Mouse (Mus musculus) retina, postnatal 7 days (tissue): ENCODE data around the gene Rapgef2.

ENCODE experiments used
- DNase-seq: peaks from one replicate; pipeline ENCODE4 v3.0.0-alpha.2; 2012; ENCODE audit warnings: low read depth, low spot score

Gene Rapgef2

DNA sequence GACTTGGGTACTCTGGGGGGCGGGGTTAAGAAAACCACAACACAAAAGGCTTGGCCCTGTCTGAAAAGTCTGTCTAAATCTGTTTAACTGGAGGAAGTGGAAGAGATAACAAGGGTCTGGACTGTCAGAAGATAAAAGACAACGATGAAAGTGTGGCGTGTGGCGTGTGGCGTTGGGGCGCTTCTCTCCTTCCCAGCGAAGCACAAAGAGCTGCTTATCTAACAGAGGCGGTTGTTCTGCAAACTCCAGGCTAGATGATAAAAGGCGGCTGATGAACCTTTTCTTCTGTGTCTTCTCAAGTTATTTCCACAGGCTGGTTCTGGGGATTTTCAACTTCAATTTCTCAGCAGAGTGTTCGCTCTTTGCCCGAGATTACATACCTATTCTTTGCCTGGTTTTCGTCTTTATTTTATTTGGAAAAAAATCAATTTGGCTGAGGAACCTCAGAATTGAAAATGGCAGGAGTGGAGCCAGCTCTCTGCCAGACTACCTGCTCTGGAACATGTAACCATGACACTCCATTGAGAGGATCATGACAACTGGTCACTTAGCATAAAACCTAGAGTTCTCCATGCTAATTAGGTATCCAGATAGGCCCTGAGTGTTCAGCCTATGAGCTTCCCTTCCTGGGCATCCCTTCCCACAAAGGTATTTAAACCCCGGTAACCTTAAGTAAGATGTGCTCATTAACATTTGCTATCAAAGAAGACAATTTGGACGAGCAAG, 258.0 kb downstream of the Rapgef2 start:
- DNase-seq = no peak

DNA sequence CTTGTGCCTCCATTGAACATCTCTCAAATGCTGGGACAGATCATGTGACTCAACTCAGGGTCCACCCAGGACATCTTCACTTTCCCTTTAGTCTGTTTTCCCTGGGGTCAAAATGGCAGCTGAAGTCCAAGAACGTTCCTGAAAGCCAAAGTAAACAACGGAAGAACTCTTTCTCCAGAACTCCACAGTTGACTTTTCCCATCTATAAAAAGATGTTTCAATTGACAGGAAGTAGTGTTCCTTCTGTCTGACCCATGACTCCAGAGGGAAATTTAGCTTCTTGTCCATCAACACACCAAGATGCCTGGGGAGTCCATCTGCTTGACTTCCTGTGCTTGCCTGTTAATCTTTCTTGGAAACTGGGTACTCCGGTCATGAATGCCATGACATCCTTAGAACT, 260.3 kb downstream of the Rapgef2 start:
- no peak for DNase-seq

DNA sequence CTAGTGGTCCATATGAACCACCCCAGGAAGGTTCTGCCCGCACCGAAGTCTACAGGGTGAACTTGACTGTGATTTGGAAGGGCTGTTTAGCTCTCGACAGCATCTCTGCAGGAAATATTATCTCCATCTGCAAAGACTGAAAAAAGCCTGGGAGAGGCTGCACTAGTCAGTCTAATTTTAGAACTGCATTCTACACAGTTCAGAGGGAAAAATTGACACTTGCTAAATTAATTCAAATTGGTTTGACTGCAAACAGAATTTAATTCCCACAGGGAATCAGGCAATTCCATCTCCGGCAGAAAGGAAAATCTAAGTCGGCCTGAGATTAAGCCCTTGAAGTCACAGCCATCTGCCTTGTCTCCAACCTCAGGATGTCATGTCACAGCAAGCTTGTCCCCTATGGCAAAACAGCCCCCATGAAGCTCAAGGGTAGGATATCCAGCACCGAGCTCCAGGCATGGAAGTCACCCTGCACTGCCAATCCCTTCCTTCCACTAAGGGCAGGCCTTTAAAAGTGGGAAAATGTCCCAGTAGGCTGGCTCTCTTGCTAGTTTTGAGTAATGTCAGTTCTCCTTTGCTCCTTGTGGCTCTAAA, 262.5 kb downstream of the Rapgef2 start:
- no peak for DNase-seq

DNA sequence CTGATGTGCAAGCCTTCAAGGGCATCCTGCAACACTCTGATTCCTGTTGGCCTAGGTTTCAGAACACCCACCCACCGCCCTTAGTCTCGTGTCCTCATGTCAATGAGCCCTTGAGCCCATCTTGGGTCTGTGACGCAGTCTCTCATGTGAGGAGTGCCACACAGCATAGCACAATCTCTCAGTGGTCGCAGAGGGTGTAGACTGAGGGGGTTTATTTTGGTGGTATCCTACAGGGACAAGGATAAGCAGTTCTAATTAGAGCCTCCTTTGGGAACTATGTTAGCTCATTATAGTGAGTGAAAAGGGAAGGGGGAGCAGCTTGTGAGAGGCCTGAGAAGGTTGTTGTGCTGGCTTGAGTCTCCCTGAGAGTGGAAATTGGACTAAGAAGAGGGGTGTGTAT, 263.6 kb downstream of the Rapgef2 start:
- no peak for DNase-seq

GRCm38 (mm10) chr3:79017440-79017839, 268.9 kb downstream of the Rapgef2 start:
- no peak for DNase-seq

- no peak for DNase-seq
Measured at GRCm38 (mm10) chr3:79016830-79017229, 269.5 kb downstream of the Rapgef2 start.

GRCm38 (mm10) chr3:79015621-79016474, 270.5 kb downstream of the Rapgef2 start:
- DNase-seq = no peak
